Mouse (Mus musculus) lung, embryonic 16.5 days (tissue): Measurements from ENCODE around the gene Fgfr2. TPM values are rescaled to one million over a fixed set of nuclear protein-coding genes. Genes with fewer than 3 reads are reported as not detected.

Experiments
- ATAC-seq: fragments of 200-750 bp; cut with Nextera tagmentation; 2 replicates; pipeline ENCODE4 v1.8.0; 2017; ENCODE audit warnings: low read depth, mild to moderate bottlenecking, moderate library complexity
- H3K27ac ChIP-seq: fragments of 300-500 bp; sonication (generic); 2 replicates; pipeline ENCODE4 v1.5.1; 2014; ENCODE audit warnings: mild to moderate bottlenecking, control low read depth, low read length
- H3K27me3 ChIP-seq: fragments of 300-500 bp; sonication (generic); 2 replicates; pipeline ENCODE4 v1.6.1; 2014; ENCODE audit warnings: low read depth, low read length, mixed read lengths; ENCODE audit not compliant: control insufficient read depth, insufficient read depth
- H3K36me3 ChIP-seq: fragments of 300-500 bp; sonication (generic); 2 replicates; pipeline ENCODE4 v1.6.1; 2014; ENCODE audit warnings: low read length; ENCODE audit not compliant: control insufficient read depth, insufficient read depth
- H3K4me1 ChIP-seq: fragments of 300-500 bp; sonication (generic); replicated peaks from 2 replicates; pipeline ENCODE4 v1.6.1; 2014; ENCODE audit warnings: low read length, mixed read lengths; ENCODE audit not compliant: control insufficient read depth, insufficient read depth
- H3K4me2 ChIP-seq: fragments of 300-500 bp; sonication (generic); 2 replicates; pipeline ENCODE4 v1.6.1; 2014; ENCODE audit warnings: low read depth, low read length, control low read depth
- H3K4me3 ChIP-seq: fragments of 300-500 bp; sonication (generic); 2 replicates; pipeline ENCODE4 v1.5.1; 2014; ENCODE audit warnings: mild to moderate bottlenecking, low read length, control low read depth
- H3K9ac ChIP-seq: fragments of 300-500 bp; sonication (generic); 2 replicates; pipeline ENCODE4 v1.6.1; 2014; ENCODE audit warnings: low read length, control low read depth
- H3K9me3 ChIP-seq: fragments of 300-500 bp; sonication (generic); 2 replicates; pipeline ENCODE4 v1.6.1; 2016; ENCODE audit warnings: low read length; ENCODE audit not compliant: control insufficient read depth
- WGBS: fragments of 180-500 bp; shearing (Covaris S2); extraction: QIAGEN DNeasy Blood & Tissue Kit; methylation state at CpG from one replicate; pipeline ENCODE4 v1.1.7; 2014; 5-methylcytosine and 5-hydroxymethylcytosine counted together
- polyA plus RNA-seq: library from polyadenylated mRNA; unstranded; fragments of >200 nt; fragmentation: Nextera tagmentation; extraction: Ambion mirVana; gene quantifications from 2 replicates; pipeline ENCODE4 v1.2.1, GENCODE M21; 2015

The Fgfr2 gene
- polyA plus RNA-seq, 1 experiment from 2014 or later: 175 TPM

- H3K4me2 ChIP-seq: 0 out of 2 replicates have a peak overlapping the region, but pooled peaks have one; percentile 10
- H3K9me3 ChIP-seq: no peaks in the 10 kb centered on the region
- ATAC-seq: peak; percentile 56
- H3K4me1 ChIP-seq: peaks cover 6% of the 10 kb centered on the region; the same call in 1 of the 2 replicates
- 51% methylated on average over 5 of the region's 5 CpGs for WGBS
- no peaks in the 10 kb centered on the region for H3K36me3 ChIP-seq
- peak overlapping the region; percentile 64 for H3K27ac ChIP-seq
- no peaks in the 10 kb centered on the region for H3K27me3 ChIP-seq
- no peak overlapping the region for H3K9ac ChIP-seq
- no peak overlapping the region for H3K4me3 ChIP-seq
Observed at GRCm38 (mm10) chr7:131881876-131882615, 1241.1 kb downstream of the Fgfr2 start.

GRCm38 (mm10) chr7:131880150-131880549, 1243.0 kb downstream of the Fgfr2 start:
- Histone ChIP-seq H3K4me2 (no peak overlapping the region), H3K36me3 (no peaks in the 10 kb centered on the region), H3K27ac (peak overlapping the region; percentile 74), H3K9me3 (no peaks in the 10 kb centered on the region), H3K4me1 (peaks cover 6% of the 10 kb centered on the region; the same call in 1 of the 2 replicates), H3K4me3 (no peak overlapping the region), H3K27me3 (no peaks in the 10 kb centered on the region), H3K9ac (no peak overlapping the region)
- peak; percentile 88 for ATAC-seq
- 64% methylated on average over 5 of the region's 5 CpGs for WGBS

GRCm38 (mm10) chr7:131878846-131879245, 1244.3 kb downstream of the Fgfr2 start:
- Histone ChIP-seq H3K27me3 (no peaks in the 10 kb centered on the region), H3K27ac (no peak overlapping the region)
- ATAC-seq: no peak

GRCm38 (mm10) chr7:131861157-131861556, 1262.0 kb downstream of the Fgfr2 start:
- H3K4me2 ChIP-seq: no peak overlapping the region
- no peaks in the 10 kb centered on the region for H3K36me3 ChIP-seq
- H3K27me3 ChIP-seq: no peaks in the 10 kb centered on the region
- H3K9ac ChIP-seq: no peak overlapping the region
- ATAC-seq: no peak
- no peaks in the 10 kb centered on the region for H3K4me1 ChIP-seq
- H3K4me3 ChIP-seq: no peak overlapping the region
- H3K27ac ChIP-seq: no peak overlapping the region
- H3K9me3 ChIP-seq: no peaks in the 10 kb centered on the region

More at GRCm38 (mm10) chr7:131878846-131879245, 1244.3 kb downstream of the Fgfr2 start:
- Histone ChIP-seq H3K9me3 (no peaks in the 10 kb centered on the region), H3K36me3 (no peaks in the 10 kb centered on the region), H3K9ac (no peak overlapping the region), H3K4me3 (no peak overlapping the region), H3K4me2 (no peak overlapping the region), H3K4me1 (peaks cover 6% of the 10 kb centered on the region; the same call in 1 of the 2 replicates)
- 41% methylated on average over 8 of the region's 8 CpGs for WGBS

- no peak overlapping the region for H3K4me3 ChIP-seq
- no peaks in the 10 kb centered on the region for H3K36me3 ChIP-seq
- H3K9ac ChIP-seq: no peak overlapping the region
- H3K9me3 ChIP-seq: no peaks in the 10 kb centered on the region
- no peaks in the 10 kb centered on the region for H3K4me1 ChIP-seq
- no peak for ATAC-seq
- H3K27ac ChIP-seq: no peak overlapping the region
- H3K27me3 ChIP-seq: no peaks in the 10 kb centered on the region
- WGBS: 84% methylated on average over 2 of the region's 2 CpGs
- H3K4me2 ChIP-seq: no peak overlapping the region
Observed at GRCm38 (mm10) chr7:131855641-131856040, 1267.5 kb downstream of the Fgfr2 start.

GRCm38 (mm10) chr7:131850579-131850978, 1272.6 kb downstream of the Fgfr2 start:
- Histone ChIP-seq H3K9ac (no peak overlapping the region), H3K27ac (no peak overlapping the region), H3K27me3 (no peaks in the 10 kb centered on the region), H3K4me2 (no peak overlapping the region), H3K4me3 (no peak overlapping the region), H3K36me3 (no peaks in the 10 kb centered on the region), H3K9me3 (no peaks in the 10 kb centered on the region), H3K4me1 (no peaks in the 10 kb centered on the region)
- 21% methylated on average over 4 of the region's 4 CpGs for WGBS
- ATAC-seq: no peak

GRCm38 (mm10) chr7:131846066-131846905, 1276.9 kb downstream of the Fgfr2 start:
- H3K4me2 ChIP-seq: no peak overlapping the region
- ATAC-seq: no peak

GRCm38 (mm10) chr7:131830261-131830660, 1292.9 kb downstream of the Fgfr2 start:
- no peak overlapping the region for H3K4me3 ChIP-seq
- no peak overlapping the region for H3K4me2 ChIP-seq
- no peaks in the 10 kb centered on the region for H3K36me3 ChIP-seq
- no peak overlapping the region for H3K9ac ChIP-seq
- no peaks in the 10 kb centered on the region for H3K9me3 ChIP-seq
- no peak overlapping the region for H3K27ac ChIP-seq
- H3K27me3 ChIP-seq: no peaks in the 10 kb centered on the region
- WGBS: 60% methylated on average over 1 of the region's 1 CpGs
- H3K4me1 ChIP-seq: no peaks in the 10 kb centered on the region
- no peak for ATAC-seq

More at GRCm38 (mm10) chr7:131846066-131846905, 1276.9 kb downstream of the Fgfr2 start:
- WGBS: 32% methylated on average over 20 of the region's 20 CpGs
- H3K9ac ChIP-seq: no peak overlapping the region
- no peaks in the 10 kb centered on the region for H3K36me3 ChIP-seq
- no peaks in the 10 kb centered on the region for H3K4me1 ChIP-seq
- no peak overlapping the region for H3K27ac ChIP-seq
- H3K9me3 ChIP-seq: no peaks in the 10 kb centered on the region
- no peaks in the 10 kb centered on the region for H3K27me3 ChIP-seq
- H3K4me3 ChIP-seq: no peak overlapping the region

GRCm38 (mm10) chr7:131826811-131827210, 1296.3 kb downstream of the Fgfr2 start:
- no peak for ATAC-seq
- Histone ChIP-seq H3K4me3 (no peak overlapping the region), H3K4me1 (no peaks in the 10 kb centered on the region), H3K9ac (no peak overlapping the region), H3K9me3 (no peaks in the 10 kb centered on the region), H3K27me3 (no peaks in the 10 kb centered on the region), H3K36me3 (no peaks in the 10 kb centered on the region), H3K4me2 (no peak overlapping the region), H3K27ac (no peak overlapping the region)
- 86% methylated on average over 5 of the region's 5 CpGs for WGBS
